Mouse (Mus musculus) Muller cell, postnatal 12 days (primary cell): ENCODE data around the gene Efcab12.

ENCODE experiments used
- DNase-seq: peaks from one replicate; pipeline ENCODE4 v3.0.0-alpha.2; 2015; ENCODE audit errors: inconsistent ontology term

Efcab12 gene

DNA sequence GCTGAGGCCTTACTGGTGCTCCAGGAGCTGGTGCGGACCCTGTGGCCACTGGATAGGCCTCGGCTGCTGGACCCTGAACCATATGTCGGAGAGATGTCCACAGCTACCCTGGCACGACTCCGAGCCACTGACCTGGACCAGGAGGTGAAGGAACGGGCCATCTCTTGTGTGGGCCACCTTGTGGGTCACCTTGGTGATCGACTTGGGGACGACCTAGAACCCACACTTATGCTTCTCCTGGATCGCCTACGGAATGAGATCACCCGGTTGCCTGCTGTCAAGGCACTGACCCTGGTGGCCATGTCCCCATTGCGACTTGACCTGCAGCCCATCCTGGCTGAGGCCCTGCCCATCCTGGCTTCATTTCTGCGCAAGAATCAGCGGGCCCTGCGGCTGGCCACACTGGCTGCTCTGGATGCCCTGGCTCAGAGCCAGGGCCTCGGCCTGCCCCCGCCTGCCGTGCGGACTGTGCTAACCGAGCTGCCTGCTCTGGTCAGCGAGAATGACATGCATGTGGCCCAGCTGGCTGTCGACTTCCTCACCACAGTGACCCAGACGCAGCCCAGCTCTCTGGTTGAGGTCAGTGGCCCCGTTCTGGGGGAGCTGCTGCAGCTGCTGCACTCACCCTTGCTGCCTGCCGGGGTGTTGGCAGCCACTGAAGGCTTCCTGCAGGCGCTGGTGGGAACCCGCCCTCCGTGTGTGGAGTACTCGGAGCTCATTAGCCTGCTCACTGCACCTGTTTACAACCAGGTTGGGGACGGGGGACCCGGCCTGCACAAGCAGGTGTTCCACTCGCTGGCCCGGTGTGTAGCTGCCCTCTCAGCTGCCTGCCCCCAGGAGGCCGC, 46.1 kb downstream of the Efcab12 start:
- DNase-seq: peak; percentile 88

DNA sequence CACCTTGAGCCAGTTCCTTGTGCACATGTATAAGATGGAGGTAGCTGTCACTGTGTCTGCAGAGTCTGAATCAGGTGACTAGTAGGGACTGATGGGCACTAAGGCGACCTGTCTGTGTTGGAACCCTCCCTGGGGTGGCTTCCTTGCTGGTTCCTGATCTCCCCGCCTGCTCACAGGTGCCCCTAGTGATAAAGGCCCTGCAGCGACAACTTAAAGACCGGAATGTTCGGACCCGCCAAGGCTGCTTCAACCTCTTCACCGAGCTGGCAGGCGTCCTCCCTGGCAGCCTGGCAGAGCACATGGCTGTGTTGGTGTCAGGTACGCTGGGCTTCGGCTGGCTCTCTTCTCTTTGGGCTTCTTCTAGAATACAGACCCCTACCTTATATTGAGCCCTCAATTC, 47.2 kb downstream of the Efcab12 start:
- DNase-seq: no peak

DNA sequence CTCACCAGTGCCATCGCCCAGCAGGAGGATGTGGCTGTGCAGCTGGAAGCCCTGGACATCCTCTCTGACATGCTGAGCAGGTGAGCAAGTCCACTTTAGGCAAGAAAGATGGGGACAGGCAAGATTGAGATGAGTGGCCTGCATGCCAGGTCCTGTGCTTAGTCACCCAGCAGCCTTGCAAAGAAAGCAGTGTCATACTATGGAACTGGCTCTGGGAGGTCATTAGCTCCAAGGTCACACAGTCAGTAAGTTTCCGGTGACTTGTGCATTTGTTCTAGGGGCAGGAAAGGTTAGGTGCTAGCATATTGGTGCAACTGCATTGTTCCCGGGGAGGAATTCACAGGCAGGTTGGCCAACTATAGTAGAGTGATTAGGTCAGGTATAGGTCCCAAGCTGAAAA, 55.4 kb downstream of the Efcab12 start:
- DNase-seq: no peak

DNA sequence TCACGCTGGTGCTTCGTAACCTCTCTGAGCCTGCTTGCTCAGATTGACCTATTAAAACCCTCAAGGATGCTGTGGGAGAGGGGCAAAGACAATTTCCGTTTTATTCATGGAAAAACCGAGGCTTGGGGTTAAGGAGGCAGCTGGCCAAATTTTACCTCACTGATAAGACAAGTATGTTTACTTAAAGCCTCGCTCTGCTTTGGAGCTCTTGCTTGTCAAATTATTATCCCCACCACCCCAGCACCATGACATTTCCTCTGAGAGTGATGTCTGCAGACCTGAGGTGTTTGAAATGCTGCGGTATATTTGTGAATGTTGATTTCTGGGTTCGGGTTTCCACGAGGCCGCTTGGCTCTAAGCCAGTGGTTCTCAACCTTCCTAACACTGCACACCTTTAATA, 61.8 kb downstream of the Efcab12 start:
- DNase-seq: no peak

DNA sequence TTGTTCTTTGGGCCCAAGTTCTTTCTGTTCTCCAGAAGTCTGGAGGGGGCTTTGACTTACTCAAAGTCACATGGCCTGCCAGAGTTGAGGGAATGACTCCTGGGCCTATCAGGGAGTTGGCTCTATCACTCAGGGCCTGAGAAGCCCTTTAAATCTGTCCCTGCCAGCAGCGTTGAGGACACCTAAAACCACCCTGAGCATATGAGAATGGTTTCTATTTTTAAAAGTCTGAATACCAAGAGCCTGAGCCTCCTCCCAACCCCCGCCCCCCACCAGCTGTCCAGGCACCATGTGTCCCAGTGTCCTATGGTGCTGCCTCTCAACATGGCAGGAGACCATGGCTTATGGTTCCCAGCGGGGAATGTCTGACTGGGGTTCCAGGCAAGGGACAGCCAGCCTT, 62.4 kb downstream of the Efcab12 start:
- DNase-seq: no peak

DNA sequence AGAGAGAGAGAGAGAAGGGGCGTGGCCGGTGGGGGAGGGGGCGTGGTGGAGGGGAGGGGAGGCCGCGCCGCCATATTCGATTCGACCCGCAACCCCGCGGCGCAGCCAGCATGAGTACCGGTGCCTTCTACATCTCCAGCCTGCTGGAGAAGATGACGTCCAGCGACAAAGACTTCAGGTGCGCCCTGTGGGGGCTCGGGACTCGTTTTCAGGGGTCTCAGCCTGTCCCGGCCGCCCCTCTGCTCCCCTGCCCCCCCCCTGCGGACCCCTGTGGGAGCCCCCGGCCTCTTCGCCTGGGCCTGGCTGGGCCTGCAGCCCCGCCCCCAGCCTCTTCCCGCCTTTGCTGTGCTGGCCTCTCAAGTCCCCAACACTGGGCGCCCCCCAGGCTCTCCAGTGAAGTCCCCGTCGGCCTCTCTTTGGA, 63.7 kb downstream of the Efcab12 start, which contains the start of gene Cand2:
Cand2 (plus strand) TSS at position 38 of the 421 bp plus-strand sequence.
- peak; percentile 79 for DNase-seq

DNA sequence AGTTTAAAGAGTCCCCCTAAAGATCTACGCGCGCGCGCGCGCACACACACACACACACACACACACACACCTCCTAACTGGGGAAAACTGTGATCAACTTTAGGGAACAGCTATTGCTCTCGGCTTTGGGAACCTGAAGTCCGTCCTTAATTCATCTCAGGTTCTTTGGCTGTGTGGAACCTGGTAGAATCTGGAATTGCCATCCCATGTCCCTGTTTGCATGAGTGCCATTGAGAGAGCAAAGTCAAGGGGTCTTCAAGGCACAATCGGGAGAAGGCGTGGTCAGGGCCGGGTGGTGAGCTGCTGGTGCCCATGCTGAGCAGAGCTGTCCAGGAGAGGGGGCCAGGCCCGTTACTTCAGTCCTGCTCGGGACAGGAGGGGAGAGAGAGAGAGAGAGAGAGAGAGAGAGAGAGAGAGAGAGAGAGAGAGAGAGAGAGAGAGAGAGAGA, 64.2 kb downstream of the Efcab12 start:
- peak; percentile 81 for DNase-seq

DNA sequence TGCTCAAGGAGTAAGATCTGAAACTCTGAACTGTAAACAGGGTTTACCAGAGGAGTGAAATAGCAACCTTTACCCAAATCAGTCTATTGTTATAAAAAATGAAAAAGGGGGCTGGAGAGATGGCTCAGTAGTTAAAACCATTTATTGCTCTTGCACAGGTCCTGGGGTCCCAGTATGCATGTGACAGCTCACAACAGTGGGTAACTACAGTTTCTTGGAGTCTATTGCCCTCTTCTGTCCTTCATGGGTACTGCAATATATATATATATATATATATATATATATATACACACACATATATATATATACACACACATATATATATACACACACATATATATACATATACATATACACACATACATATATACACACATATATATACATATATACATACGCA, 65.6 kb downstream of the Efcab12 start:
- DNase-seq: no peak

DNA sequence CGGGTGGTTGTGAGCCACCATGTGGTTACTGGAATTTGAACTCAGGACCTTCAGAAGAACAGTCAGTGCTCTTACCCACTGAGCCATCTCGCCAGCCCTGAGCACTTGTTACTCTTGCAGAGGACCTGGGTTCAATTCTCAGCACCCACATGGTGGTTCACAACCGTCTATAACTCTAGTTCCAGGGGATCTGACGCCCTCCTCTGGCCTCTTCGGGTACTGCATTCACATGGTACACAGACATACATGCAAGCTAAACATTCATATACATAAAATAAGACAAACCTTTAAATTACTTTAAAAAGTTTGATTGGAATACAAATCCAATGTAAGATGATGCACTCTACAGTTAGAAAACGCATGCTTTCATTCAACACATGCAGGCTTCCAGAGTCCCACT, 66.0 kb downstream of the Efcab12 start:
- no peak for DNase-seq

DNA sequence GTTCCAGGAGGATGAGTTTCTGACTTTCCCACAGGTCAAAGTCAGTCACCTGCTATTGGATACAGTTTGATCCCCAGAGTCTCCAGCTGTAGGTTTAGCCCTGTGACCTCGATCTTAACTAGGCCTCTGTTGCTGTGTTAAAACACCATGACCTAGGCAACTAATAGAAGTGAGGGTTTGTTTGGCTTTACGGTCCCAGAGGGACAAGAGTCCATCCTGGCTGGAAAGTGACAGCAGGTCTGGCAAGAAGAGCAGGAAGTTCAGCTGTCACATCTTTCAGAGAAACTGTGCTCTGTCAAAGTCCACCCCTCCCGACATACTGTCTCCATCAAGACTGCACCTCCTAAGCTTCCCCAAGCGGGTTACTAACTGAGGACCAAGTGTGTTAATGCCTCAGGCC, 67.4 kb downstream of the Efcab12 start:
- DNase-seq: no peak

DNA sequence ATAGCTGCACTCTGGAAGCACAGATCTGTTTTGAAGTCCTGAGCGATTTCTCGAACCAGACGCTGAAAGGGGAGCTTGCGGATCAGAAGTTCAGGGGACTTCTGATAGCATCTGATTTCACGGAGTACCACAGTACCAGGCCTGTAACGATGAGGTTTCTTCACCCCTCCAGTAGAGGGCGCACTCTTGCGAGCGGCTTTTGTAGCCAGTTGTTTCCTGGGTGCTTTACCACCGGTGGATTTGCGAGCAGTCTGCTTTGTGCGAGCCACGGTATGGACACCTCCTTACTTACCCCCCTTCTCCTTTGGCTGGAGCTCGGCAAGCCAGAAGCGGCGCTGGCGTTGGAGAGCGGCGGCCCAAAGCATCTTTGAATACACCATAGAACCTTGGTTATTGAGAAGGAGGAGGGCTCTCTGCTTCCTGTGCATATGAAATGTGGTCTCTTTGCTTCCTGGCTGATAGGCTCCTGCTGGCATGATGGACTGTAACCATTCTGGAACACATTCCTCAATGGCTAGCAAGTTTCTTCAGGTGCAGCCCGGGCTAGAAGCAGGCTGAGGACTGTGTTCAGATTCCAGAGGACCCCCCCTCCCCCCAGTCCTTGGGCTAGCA, 68.0 kb downstream of the Efcab12 start:
- DNase-seq: no peak

DNA sequence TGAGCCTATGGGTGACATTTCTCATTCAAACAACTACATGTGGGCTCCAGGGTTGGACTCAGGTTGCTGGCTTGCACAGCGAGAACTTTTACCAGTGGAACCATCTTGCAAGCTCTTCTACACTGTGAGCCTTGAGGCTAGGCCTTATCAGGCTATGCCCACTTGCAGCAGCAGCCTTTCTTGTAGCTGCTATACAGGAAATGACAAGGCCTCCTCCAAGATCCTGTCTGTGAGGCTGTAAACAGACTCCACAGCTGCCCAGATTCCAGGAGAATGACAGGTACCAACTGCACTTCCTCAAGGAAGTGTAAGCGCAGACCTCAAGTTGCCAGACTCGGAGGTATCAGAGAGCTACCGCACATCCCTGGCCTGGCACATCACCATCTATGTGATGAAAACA, 70.0 kb downstream of the Efcab12 start:
- no peak for DNase-seq

DNA sequence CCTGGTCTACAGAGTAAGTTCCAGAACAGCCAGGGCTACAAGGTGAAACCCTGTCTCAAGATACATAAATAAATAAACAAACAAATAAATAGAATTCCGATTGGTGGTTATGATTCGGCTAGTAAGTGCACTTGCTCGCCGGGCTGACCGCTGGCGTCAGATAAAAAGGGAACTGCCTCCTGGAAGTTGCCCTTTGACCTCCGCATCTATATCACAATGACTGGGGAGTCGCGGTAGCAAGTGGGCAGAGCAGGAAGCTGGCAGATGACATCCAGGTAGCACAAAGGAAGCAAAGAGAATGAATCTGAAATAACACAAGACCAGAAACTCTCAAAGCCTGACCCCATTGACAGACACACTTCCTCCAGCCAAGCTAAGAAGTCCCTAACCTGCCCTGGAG, 70.9 kb downstream of the Efcab12 start:
- DNase-seq: no peak

DNA sequence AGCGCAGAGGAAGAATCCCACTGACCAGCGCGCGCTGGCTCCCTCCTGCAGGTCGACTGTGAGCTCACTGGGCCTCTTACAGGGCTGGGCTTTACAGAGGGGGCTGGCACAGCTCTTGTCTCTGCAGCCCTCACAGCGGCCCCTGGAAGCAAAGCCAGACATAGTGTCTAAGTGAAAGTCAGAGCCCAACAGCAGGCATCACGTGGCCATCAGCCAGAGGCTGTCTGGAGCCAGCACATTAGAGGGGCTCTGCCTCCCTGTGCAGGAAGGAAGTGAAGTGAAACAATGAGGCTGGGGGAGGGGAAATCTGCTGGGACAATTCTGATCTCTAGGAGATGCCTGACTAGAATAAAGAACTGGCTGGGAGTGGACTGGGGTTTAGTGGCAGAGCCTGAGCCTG, 74.0 kb downstream of the Efcab12 start:
- DNase-seq: peak; percentile 54

DNA sequence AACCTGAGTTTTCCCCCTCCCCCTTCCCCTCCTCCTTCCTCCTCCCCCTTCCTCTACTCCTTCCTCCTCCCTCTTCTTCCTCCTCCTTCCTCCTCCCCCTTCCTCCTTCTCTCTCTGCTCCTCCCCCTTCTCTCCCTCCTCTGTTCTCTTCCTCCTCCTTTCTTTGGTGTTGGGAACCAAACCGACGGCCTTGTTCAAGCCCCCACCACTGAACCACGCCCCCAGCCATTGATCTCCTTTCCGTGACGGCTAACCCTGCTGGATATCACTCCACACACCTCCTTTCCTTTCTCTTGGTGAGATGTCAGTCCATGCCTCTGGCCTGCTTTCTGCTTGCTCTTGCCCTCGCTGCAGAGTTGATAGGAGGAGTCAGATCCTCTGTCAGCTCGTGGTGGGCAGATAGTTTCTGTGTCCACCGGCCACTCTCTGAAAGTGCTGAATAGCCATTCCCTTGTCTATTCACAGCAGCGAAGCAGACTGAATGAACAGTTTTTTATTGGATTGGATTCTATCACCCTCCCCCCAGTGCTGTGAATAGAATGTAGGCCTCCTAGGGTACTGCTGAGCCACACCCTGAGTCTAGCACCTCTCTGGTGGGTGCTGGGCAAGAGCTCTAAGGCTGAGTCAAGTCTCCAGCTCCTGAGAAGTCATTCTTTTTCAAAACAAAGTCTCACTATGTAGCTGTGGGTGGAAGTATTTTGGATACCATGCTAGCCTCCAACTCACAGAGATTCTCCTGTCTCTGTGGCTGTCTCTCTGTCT, 76.0 kb downstream of the Efcab12 start, which contains the start of gene Tmem40:
Tmem40 (minus strand) TSS at position 416 of the 762 bp plus-strand sequence.
- peak; percentile 33 for DNase-seq

DNA sequence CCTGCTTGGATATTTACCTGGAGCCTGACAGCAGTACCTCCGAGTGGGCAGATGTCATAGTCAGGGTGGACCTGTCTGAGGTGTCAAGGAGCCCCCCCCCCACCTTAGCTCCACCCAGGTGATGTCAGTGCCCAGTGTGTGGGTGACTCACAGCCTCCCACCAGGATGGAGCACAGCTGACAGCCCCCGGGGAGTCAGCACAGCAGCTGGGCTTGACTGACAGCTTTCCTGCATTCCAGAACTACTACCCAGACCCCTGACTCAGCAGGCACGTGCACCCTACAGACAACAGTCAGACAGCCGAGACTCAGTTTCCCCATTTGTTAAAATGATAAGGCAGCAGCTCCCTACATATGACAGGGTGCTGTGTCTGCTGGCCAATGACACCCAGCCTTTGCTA, 77.2 kb downstream of the Efcab12 start:
- no peak for DNase-seq
